Mouse (Mus musculus) heart, postnatal 0 days (tissue): ENCODE measurements around the gene Epha6. TPM values are rescaled to one million over a fixed set of nuclear protein-coding genes. Genes with fewer than 3 reads are reported as not detected.
A peak's percentile ranks its signal among the peaks of the same experiment; 100 is the strongest.

Experiments
- ATAC-seq: fragments of 200-750 bp; cut with Nextera tagmentation; 2 replicates; pipeline ENCODE4 v1.8.0; 2017; ENCODE audit warnings: low read depth, moderate number of reproducible peaks, moderate library complexity; ENCODE audit not compliant: insufficient read depth
- DNase-seq: peaks from one replicate; pipeline ENCODE4 v3.0.0-alpha.2; 2016; ENCODE audit warnings: low spot score
- H3K27ac ChIP-seq: fragments of 300-500 bp; sonication (generic); 2 replicates; pipeline ENCODE4 v1.5.1; 2014; ENCODE audit warnings: low read depth, mild to moderate bottlenecking
- H3K27me3 ChIP-seq: fragments of 300-500 bp; sonication (generic); 2 replicates; pipeline ENCODE4 v1.6.1; 2014; ENCODE audit warnings: low read length, mixed read lengths; ENCODE audit not compliant: control insufficient read depth, insufficient read depth
- H3K36me3 ChIP-seq: fragments of 300-500 bp; sonication (generic); replicated peaks from 2 replicates; pipeline ENCODE4 v1.6.1; 2014; ENCODE audit warnings: low read length, mixed read lengths; ENCODE audit not compliant: control insufficient read depth, insufficient read depth
- H3K4me1 ChIP-seq: fragments of 300-500 bp; sonication (generic); 2 replicates; pipeline ENCODE4 v1.6.1; 2014; ENCODE audit warnings: antibody characterized with exemption; ENCODE audit not compliant: control insufficient read depth, insufficient read depth
- H3K4me2 ChIP-seq: fragments of 300-500 bp; sonication (generic); 2 replicates; pipeline ENCODE4 v1.6.1; 2014; ENCODE audit warnings: low read depth, mild to moderate bottlenecking, low read length, moderate library complexity
- H3K4me3 ChIP-seq: fragments of 300-500 bp; sonication (generic); 2 replicates; pipeline ENCODE4 v1.5.1; 2014; ENCODE audit warnings: low read depth, low read length
- H3K9ac ChIP-seq: fragments of 300-500 bp; sonication (generic); replicated peaks from 2 replicates; pipeline ENCODE4 v1.6.1; 2014; ENCODE audit warnings: low read depth, low read length, mixed read lengths
- H3K9me3 ChIP-seq: fragments of 300-500 bp; sonication (generic); replicated peaks from 2 replicates; pipeline ENCODE4 v1.6.1; 2016; ENCODE audit warnings: low read length; ENCODE audit not compliant: control insufficient read depth
- CTCF ChIP-seq: IDR thresholded peaks from 2 replicates; pipeline ENCODE4 v1.5.1; 2016; ENCODE audit warnings: antibody characterized with exemption, control low read depth, low read depth
- EP300 ChIP-seq: IDR thresholded peaks from 2 replicates; pipeline ENCODE4 v1.6.1; 2016; ENCODE audit warnings: antibody characterized with exemption, low read depth
- WGBS: fragments of 180-500 bp; shearing (Covaris S2); extraction: QIAGEN DNeasy Blood & Tissue Kit; methylation state at CpG from one replicate; pipeline ENCODE4 v1.1.7; 2014; 5-methylcytosine and 5-hydroxymethylcytosine counted together
- polyA plus RNA-seq: library from polyadenylated mRNA; unstranded; fragments of >200 nt; fragmentation: Nextera tagmentation; extraction: Ambion mirVana; gene quantifications from 2 replicates; pipeline ENCODE4 v1.2.1, GENCODE M21; 2015
- total RNA-seq: library from RNA; depleted of rRNA; stranded (reverse); fragments of >200 nt; gene quantifications from 2 replicates; pipeline ENCODE4 v1.2.3, GENCODE M21; 2014; ENCODE audit warnings: low replicate concordance; rRNA removed

Epha6 gene
- total RNA-seq, result not detected in 2 replicates
- polyA plus RNA-seq, result not detected in 2 replicates

- ATAC-seq (peak; percentile 14; the same call in 1 of the 2 replicates), DNase-seq (no peak)
- H3K4me1 ChIP-seq, result peaks cover 14% of the 10 kb centered on the region; the same call in 1 of the 2 replicates
- H3K27me3 ChIP-seq, result peaks cover 36% of the 10 kb centered on the region
- under 1% methylated on average over 43 of the region's 45 CpGs for WGBS
- H3K36me3 ChIP-seq, result no peaks in the 10 kb centered on the region
- H3K27ac ChIP-seq, result no peak within 1 kb of the TSS
- H3K9ac ChIP-seq, result no peak within 1 kb of the TSS
- no peaks in the 10 kb centered on the region for H3K9me3 ChIP-seq
- TF ChIP-seq EP300 (no peak), CTCF (no peak)
- H3K4me3 ChIP-seq, result peak within 1 kb of the TSS; percentile 32
- H3K4me2 ChIP-seq, result peak within 1 kb of the TSS; percentile 57
These were observed at the start of gene Epha6 for GRCm38 (mm10) chr16:60605061-60605831. Epha6 (minus strand) TSS chr16:60605531.

GRCm38 (mm10) chr16:60651716-60652115 lies 46.4 kb upstream of the Epha6 start:
- ATAC-seq, result no peak
- no peak overlapping the region for H3K4me3 ChIP-seq
- H3K4me2 ChIP-seq, result no peak overlapping the region
- no peak overlapping the region for H3K27ac ChIP-seq
- no peaks in the 10 kb centered on the region for H3K9me3 ChIP-seq
- no peak for TF ChIP-seq EP300
- TF ChIP-seq CTCF, result no peak
- no peaks in the 10 kb centered on the region for H3K27me3 ChIP-seq
- no peak overlapping the region for H3K9ac ChIP-seq
- H3K36me3 ChIP-seq, result no peaks in the 10 kb centered on the region
- no peak for DNase-seq
- H3K4me1 ChIP-seq, result no peaks in the 10 kb centered on the region

GRCm38 (mm10) chr16:60628091-60628490 lies 22.8 kb upstream of the Epha6 start:
- Histone ChIP-seq H3K27me3 (no peaks in the 10 kb centered on the region), H3K9me3 (no peaks in the 10 kb centered on the region), H3K27ac (no peak overlapping the region), H3K4me2 (no peak overlapping the region), H3K4me1 (no peaks in the 10 kb centered on the region), H3K4me3 (no peak overlapping the region), H3K36me3 (no peaks in the 10 kb centered on the region), H3K9ac (no peak overlapping the region)
- TF ChIP-seq CTCF (no peak), EP300 (no peak)
- no peak for DNase-seq
- no peak for ATAC-seq

GRCm38 (mm10) chr16:60605832-60606583 lies 677 bp upstream of the Epha6 start:
- Histone ChIP-seq H3K27ac (no peak overlapping the region), H3K9me3 (no peaks in the 10 kb centered on the region), H3K4me2 (peak overlapping the region; percentile 57), H3K4me3 (peak overlapping the region; percentile 32), H3K4me1 (peaks cover 14% of the 10 kb centered on the region; the same call in 1 of the 2 replicates), H3K27me3 (peaks cover 36% of the 10 kb centered on the region), H3K36me3 (no peaks in the 10 kb centered on the region), H3K9ac (no peak overlapping the region)
- TF ChIP-seq CTCF, result no peak; the same call in 1 of the 2 replicates
- TF ChIP-seq EP300, result no peak
- 1% methylated on average over 38 of the region's 38 CpGs for WGBS
- peak; percentile 7 for DNase-seq
- peak; percentile 44; the same call in 1 of the 2 replicates for ATAC-seq

- no peak overlapping the region for H3K27ac ChIP-seq
- peaks cover 14% of the 10 kb centered on the region; the same call in 1 of the 2 replicates for H3K4me1 ChIP-seq
- TF ChIP-seq CTCF (no peak), EP300 (no peak)
- 2% methylated on average over 10 of the region's 10 CpGs for WGBS
- no peak for DNase-seq
- H3K4me3 ChIP-seq, result peak overlapping the region; percentile 32; the same call in 1 of the 2 replicates
- H3K36me3 ChIP-seq, result no peaks in the 10 kb centered on the region
- no peaks in the 10 kb centered on the region for H3K9me3 ChIP-seq
- peak overlapping the region; percentile 57 for H3K4me2 ChIP-seq
- no peak for ATAC-seq
- H3K9ac ChIP-seq, result no peak overlapping the region
- H3K27me3 ChIP-seq, result peaks cover 36% of the 10 kb centered on the region
These were observed 718 bp downstream of the Epha6 start for GRCm38 (mm10) chr16:60604613-60605012.
